Mouse (Mus musculus) layer of hippocampus, adult 18-20 months (tissue): ENCODE measurements at regions not wholly inside any gene's neighbourhood (a gene's known extent, or its start where the extent isn't known, plus 50 kb on each side); places are given as distances from the start of the nearest gene placed in this dataset.

Source experiments
- DNase-seq, 2 experiments: peaks; one replicate each; pipeline ENCODE4 v3.0.0; 2022; ENCODE audit warnings: low spot score in 2 of 2

DNA sequence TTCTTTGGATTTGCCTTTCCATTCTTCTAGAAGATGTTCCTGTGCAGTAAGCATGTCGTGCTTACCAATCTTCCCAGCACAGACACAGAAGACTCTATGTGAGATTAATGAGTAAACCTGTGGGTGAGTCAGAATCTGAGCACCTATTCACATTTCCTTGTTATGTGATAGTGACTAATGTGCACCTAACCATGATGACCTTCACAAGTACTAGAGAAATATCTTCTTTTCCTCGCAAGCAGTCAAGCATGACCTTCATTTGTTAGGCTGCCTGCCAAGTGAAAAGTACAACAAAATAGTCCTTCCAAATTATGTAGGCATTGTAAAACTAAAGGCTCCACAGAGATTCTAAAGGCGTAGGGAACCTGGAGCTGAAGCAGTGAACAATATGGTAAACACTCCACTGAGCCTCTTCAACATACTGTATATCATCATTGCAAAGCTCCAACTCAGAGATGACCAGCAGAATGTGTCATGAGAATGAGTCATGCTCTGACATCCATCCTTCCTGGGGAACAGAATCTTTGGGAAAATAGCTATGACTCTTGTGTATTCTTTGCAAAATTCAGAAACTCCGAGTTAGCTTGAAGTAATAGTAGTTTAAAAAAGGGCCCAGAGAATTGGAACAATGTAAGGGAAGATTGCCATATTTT lies 480.0 kb upstream of the Slit2 start:
- no peak for DNase-seq

DNA sequence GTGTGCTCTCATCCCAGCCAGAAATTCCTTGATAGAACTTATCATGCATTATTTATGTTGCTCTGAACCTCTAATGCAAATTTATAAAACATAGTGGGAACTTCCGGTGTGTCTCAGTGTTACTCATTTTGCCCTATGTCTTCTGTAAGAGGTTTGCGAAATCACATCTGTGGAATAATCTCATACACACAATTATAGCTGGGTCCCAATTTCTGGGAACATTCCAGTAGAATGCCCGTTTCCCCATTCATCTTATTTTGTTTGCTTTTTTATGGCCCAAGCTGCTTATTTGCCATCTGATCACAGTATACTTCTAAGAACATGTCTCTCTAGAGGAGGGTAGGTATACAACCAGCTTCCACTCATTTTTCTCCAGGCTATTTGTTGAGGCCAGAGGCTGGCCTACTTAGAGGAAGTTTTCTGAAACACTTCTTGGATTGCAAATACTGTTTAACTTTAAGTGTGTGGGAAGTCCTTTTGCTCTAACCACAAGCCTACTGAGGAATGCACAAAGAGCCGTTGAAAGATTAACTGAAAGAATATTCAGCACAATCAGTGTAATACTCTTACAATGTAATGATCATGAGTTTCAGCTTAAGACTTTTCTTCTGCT lies 474.1 kb upstream of the Slit2 start:
- DNase-seq, result no peak

GRCm38 (mm10) chr5:47522161-47522942 lies 460.6 kb upstream of the Slit2 start:
- peak in 1 of 2 experiments; percentile 44 for DNase-seq

GRCm38 (mm10) chr5:47528671-47529070 lies 454.3 kb upstream of the Slit2 start:
- DNase-seq, result no peak

GRCm38 (mm10) chr5:47537532-47537931 lies 445.4 kb upstream of the Slit2 start:
- no peak for DNase-seq

DNA sequence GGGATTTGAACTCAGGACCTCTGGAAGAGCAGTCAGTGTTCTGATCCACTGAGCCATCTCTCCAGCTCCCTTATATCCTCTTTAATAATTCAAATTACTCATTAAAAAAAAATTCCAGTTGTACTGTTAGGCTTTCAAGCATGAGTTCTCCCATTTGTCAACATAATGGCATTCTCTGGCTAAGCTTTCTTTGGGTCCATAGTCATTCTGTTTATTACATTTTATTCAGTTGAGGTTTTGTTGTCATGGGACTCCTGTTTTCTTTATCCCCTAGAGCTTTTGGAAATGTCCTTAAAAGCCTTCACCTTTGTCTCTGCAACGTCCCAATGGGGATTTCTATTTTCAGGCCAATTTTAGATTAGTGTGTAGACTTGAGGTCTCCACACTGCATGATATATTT lies 440.7 kb upstream of the Slit2 start:
- DNase-seq, result no peak

DNA sequence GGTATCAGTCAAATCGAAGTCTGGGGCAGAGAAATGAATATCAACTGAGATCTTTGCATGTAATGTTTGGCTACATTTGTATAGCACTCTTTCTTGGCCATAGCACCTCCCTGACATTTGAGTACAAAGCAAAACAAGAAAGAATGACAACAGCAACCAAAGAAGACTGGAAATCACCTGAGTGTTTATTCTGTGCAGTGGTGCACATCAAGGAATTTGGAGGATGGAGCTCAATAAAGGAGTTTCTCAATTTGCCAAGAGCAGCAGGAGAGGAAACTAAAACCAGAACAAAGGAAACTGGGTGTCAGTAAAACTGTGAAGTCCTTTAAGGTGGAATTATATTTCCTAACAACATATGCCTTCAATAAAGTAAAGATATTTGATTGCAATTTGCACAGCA lies 426.2 kb upstream of the Slit2 start:
- DNase-seq, result no peak

DNA sequence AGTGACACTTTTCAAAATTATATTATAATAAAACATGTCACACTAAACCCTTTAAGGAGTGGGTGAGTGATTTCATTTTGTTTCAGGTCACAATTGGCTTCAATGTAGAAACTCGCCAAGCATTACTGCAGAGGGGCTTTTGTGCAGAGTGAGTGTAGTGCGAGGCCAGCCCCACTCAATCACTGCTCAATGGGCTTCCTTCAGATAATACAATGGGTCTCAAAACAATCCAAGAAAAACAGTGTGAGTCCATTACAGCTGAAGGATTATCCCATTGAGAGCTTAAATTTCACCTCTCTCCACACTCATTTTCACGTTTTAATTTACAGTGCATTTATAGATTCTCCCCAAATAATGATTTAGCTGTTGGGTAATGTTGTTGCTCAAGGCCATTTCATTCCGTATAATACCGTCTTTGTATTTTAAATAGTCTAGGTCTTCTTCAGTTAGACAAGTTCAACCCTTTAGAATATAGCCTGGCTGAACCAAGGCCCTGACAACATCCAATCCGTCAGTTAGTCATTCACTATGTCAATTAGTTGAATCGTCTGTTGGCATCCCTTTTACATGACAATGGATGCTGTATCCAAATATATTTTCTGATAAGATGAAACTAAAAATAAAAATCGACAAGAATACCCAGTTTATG lies 425.7 kb upstream of the Slit2 start:
- DNase-seq, result no peak
